Mouse (Mus musculus): ENCODE measurements at regions not wholly inside any gene's neighbourhood (a gene's known extent, or its start where the extent isn't known, plus 50 kb on each side); places are given as distances from the start of the nearest gene placed in this dataset.

GRCm38 (mm10) chr14:24999008-24999572 is 459.9 kb upstream of the Zmiz1 start:
- WGBS: 54% methylated on average over 3 of the region's 3 CpGs

GRCm38 (mm10) chr14:25005241-25005946 is 453.6 kb upstream of the Zmiz1 start:
- no peaks in the 10 kb centered on the region for H3K36me3 ChIP-seq (ENCODE audit: insufficient read depth, low read length)
- H3K9me3 ChIP-seq (ENCODE audit: low read length): no peaks in the 10 kb centered on the region
- no peak overlapping the region for H3K27ac ChIP-seq (ENCODE audit: low read length)
- H3K4me2 ChIP-seq (replicated peaks; ENCODE audit: low read depth, low read length): no peak overlapping the region
- no peaks in the 10 kb centered on the region for H3K27me3 ChIP-seq (ENCODE audit: insufficient read depth, low read length)
- H3K4me1 ChIP-seq (ENCODE audit: insufficient read depth, low read length): no peaks in the 10 kb centered on the region
- 56% methylated on average over 11 of the region's 11 CpGs for WGBS
- ATAC-seq (ENCODE audit: low FRiP score, low TSS enrichment): no peak
- H3K4me3 ChIP-seq (ENCODE audit: low read length): no peak overlapping the region
- no peak overlapping the region for H3K9ac ChIP-seq (replicated peaks; ENCODE audit: low read length)

More at GRCm38 (mm10) chr14:24999008-24999572, 459.9 kb upstream of the Zmiz1 start:
- Histone ChIP-seq H3K36me3 (ENCODE audit: insufficient read depth, low read length) (no peaks in the 10 kb centered on the region), H3K4me1 (ENCODE audit: insufficient read depth, low read length) (peaks cover 40% of the 10 kb centered on the region), H3K27me3 (ENCODE audit: insufficient read depth, low read length) (no peaks in the 10 kb centered on the region), H3K9me3 (ENCODE audit: low read length) (no peaks in the 10 kb centered on the region), H3K4me3 (ENCODE audit: low read length) (no peak overlapping the region), H3K27ac (ENCODE audit: low read length) (no peak overlapping the region), H3K9ac (replicated peaks; ENCODE audit: low read length) (no peak overlapping the region), H3K4me2 (replicated peaks; ENCODE audit: low read depth, low read length) (no peak overlapping the region)
- ATAC-seq (ENCODE audit: low FRiP score, low TSS enrichment): no peak

DNA sequence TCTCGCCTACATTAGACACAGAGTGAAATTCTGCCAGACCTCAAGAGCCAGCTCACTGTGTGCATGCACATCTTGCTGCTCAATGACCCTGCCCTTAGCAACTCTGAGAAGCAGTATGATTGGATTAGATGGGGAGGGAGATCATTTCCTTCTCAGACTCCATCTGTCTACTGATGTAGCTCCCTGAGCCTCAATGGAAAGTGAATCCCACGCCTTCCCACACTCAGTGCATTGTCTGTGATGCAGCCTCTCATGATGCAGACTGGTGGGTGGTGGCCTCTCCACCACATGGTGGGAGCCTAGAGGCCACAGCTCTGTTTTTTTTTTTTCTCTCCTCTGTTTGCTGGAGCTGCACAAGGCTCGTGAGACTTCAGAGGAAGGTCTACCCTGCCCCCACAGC is 447.1 kb upstream of the Zmiz1 start:
- no peaks in the 10 kb centered on the region for H3K27me3 ChIP-seq (ENCODE audit: insufficient read depth, low read length)
- WGBS: 54% methylated on average over 3 of the region's 3 CpGs
- ATAC-seq (ENCODE audit: low FRiP score, low TSS enrichment): no peak
- no peak overlapping the region for H3K4me3 ChIP-seq (ENCODE audit: low read length)
- no peak overlapping the region for H3K4me2 ChIP-seq (replicated peaks; ENCODE audit: low read depth, low read length)
- no peaks in the 10 kb centered on the region for H3K36me3 ChIP-seq (ENCODE audit: insufficient read depth, low read length)
- no peak overlapping the region for H3K27ac ChIP-seq (ENCODE audit: low read length)
- H3K4me1 ChIP-seq (ENCODE audit: insufficient read depth, low read length): peaks cover 23% of the 10 kb centered on the region
- no peaks in the 10 kb centered on the region for H3K9me3 ChIP-seq (ENCODE audit: low read length)
- H3K9ac ChIP-seq (replicated peaks; ENCODE audit: low read length): no peak overlapping the region

GRCm38 (mm10) chr14:25015288-25016238 is 443.4 kb upstream of the Zmiz1 start:
- no peak overlapping the region; the same call in 1 of the 2 replicates for H3K4me3 ChIP-seq (ENCODE audit: low read length)
- peaks cover 23% of the 10 kb centered on the region for H3K4me1 ChIP-seq (ENCODE audit: insufficient read depth, low read length)
- peak overlapping the region; percentile 83 for H3K27ac ChIP-seq (ENCODE audit: low read length)
- peak overlapping the region; percentile 39 for H3K9ac ChIP-seq (replicated peaks; ENCODE audit: low read length)
- WGBS: 3% methylated on average over 8 of the region's 8 CpGs
- peak; percentile 82 for ATAC-seq (ENCODE audit: low FRiP score, low TSS enrichment)
- no peaks in the 10 kb centered on the region for H3K9me3 ChIP-seq (ENCODE audit: low read length)
- no peaks in the 10 kb centered on the region for H3K27me3 ChIP-seq (ENCODE audit: insufficient read depth, low read length)
- H3K4me2 ChIP-seq (replicated peaks; ENCODE audit: low read depth, low read length): peak overlapping the region; percentile 35
- H3K36me3 ChIP-seq (ENCODE audit: insufficient read depth, low read length): no peaks in the 10 kb centered on the region

DNA sequence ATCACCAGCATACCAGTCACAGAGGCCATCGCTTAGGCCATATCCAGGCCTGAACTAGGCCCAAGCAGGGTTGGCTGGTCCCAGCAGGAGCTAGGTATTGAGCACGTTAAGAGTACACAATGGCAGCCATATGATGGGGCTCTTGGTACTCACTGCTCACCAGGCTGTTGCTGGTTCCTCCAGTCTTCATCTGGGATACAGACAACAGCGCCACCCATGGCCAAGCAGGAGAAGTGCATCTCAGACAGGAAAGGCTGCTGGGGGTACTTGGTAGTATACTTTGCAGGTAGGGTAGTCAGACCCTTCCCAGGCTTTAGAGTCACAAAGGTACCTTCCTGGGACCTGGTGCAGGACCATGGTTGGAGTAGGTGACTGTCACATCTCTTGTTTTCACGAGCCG is 441.1 kb upstream of the Zmiz1 start:
- no peak overlapping the region for H3K4me2 ChIP-seq (replicated peaks; ENCODE audit: low read depth, low read length)
- H3K4me3 ChIP-seq (ENCODE audit: low read length): no peak overlapping the region
- no peaks in the 10 kb centered on the region for H3K36me3 ChIP-seq (ENCODE audit: insufficient read depth, low read length)
- H3K27me3 ChIP-seq (ENCODE audit: insufficient read depth, low read length): no peaks in the 10 kb centered on the region
- peaks cover 23% of the 10 kb centered on the region for H3K4me1 ChIP-seq (ENCODE audit: insufficient read depth, low read length)
- no peak for ATAC-seq (ENCODE audit: low FRiP score, low TSS enrichment)
- H3K9ac ChIP-seq (replicated peaks; ENCODE audit: low read length): no peak overlapping the region
- no peak overlapping the region for H3K27ac ChIP-seq (ENCODE audit: low read length)
- 81% methylated on average over 5 of the region's 5 CpGs for WGBS
- H3K9me3 ChIP-seq (ENCODE audit: low read length): no peaks in the 10 kb centered on the region

DNA sequence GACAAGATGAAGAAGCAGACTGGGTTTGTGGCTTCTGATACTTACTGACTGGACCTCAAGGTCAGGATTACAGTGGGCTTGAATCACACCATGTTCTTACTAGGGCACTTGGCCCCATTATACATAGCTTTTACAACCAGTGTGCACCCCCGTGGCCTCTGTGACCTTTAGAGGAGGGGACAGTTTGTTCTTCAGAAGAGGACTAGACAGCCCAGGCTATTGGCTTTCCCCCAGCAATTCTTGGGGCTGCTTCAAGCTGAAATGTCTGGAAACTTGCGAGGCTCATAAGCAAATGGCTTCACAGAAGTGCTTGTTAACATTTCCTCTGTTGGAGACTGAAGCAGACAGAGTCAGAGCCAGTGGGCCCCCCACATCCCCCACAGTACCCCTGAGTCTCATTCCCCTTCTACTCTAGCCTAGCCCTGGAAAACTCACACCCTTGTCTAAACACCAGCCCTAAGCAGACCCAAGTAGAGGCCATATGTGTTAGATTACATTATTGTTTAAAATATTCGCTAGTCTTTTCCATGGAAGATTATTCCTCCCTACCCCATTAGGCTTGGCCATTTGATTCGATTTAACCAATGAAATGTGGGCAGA is 439.6 kb upstream of the Zmiz1 start:
- Histone ChIP-seq H3K4me1 (ENCODE audit: insufficient read depth, low read length) (peaks cover 23% of the 10 kb centered on the region), H3K9ac (replicated peaks; ENCODE audit: low read length) (no peak overlapping the region), H3K36me3 (ENCODE audit: insufficient read depth, low read length) (no peaks in the 10 kb centered on the region), H3K4me2 (replicated peaks; ENCODE audit: low read depth, low read length) (no peak overlapping the region), H3K4me3 (ENCODE audit: low read length) (no peak overlapping the region), H3K9me3 (ENCODE audit: low read length) (no peaks in the 10 kb centered on the region), H3K27me3 (ENCODE audit: insufficient read depth, low read length) (no peaks in the 10 kb centered on the region), H3K27ac (ENCODE audit: low read length) (no peak overlapping the region)
- ATAC-seq (ENCODE audit: low FRiP score, low TSS enrichment): no peak
- WGBS: 70% methylated on average over 4 of the region's 4 CpGs

DNA sequence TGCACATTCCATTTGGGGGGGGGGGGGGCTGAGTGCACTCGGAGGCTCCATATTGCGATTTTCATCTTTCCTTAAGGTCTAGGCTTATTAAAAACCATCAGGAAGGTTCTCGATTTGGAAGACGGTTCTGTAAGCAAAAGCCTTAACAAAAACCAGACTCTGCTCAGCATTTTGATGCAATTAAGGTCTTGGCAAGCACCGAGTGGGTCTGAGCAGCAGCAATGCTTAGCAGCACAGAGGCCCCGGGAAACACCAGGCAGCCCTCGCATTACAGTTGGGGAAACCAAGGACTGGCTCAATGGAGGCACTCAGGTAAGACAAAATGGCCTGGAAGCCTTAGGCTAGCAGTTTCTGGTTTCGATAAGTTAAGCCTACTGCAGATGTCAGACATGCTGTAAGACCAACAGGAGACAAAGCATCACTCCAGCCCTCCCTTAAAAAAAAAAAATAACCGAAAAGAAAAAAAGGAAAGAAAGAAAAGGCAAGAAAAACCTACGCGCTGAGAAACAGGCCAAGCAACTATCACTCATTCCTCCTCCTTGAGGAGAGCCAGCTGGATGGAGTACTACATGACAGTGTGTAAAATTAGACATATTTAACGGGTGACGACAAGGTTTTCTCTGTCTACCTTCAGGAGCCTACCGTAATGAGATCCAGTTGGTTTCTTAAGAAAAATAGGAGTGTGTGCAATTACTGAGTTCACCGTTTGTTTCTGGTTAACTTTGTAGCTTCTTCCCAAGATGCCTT is 436.3 kb upstream of the Zmiz1 start:
- H3K9me3 ChIP-seq (ENCODE audit: low read length): no peaks in the 10 kb centered on the region
- no peak overlapping the region for H3K4me2 ChIP-seq (replicated peaks; ENCODE audit: low read depth, low read length)
- no peak overlapping the region for H3K4me3 ChIP-seq (ENCODE audit: low read length)
- ATAC-seq (ENCODE audit: low FRiP score, low TSS enrichment): no peak
- no peaks in the 10 kb centered on the region for H3K36me3 ChIP-seq (ENCODE audit: insufficient read depth, low read length)
- H3K27ac ChIP-seq (ENCODE audit: low read length): no peak overlapping the region
- H3K27me3 ChIP-seq (ENCODE audit: insufficient read depth, low read length): no peaks in the 10 kb centered on the region
- no peak overlapping the region for H3K9ac ChIP-seq (replicated peaks; ENCODE audit: low read length)
- WGBS: 60% methylated on average over 15 of the region's 15 CpGs
- H3K4me1 ChIP-seq (ENCODE audit: insufficient read depth, low read length): no peaks in the 10 kb centered on the region

- no peak overlapping the region for H3K9ac ChIP-seq (replicated peaks; ENCODE audit: low read length)
- no peaks in the 10 kb centered on the region for H3K27me3 ChIP-seq (ENCODE audit: insufficient read depth, low read length)
- H3K4me2 ChIP-seq (replicated peaks; ENCODE audit: low read depth, low read length): no peak overlapping the region
- H3K36me3 ChIP-seq (ENCODE audit: insufficient read depth, low read length): no peaks in the 10 kb centered on the region
- no peak for ATAC-seq (ENCODE audit: low FRiP score, low TSS enrichment)
- 36% methylated on average over 6 of the region's 6 CpGs for WGBS
- H3K4me3 ChIP-seq (ENCODE audit: low read length): no peak overlapping the region
- H3K9me3 ChIP-seq (ENCODE audit: low read length): no peaks in the 10 kb centered on the region
- H3K27ac ChIP-seq (ENCODE audit: low read length): no peak overlapping the region
- H3K4me1 ChIP-seq (ENCODE audit: insufficient read depth, low read length): no peaks in the 10 kb centered on the region
Measured at GRCm38 (mm10) chr14:25023270-25023800, 435.6 kb upstream of the Zmiz1 start.

GRCm38 (mm10) chr14:25025074-25025473 is 433.9 kb upstream of the Zmiz1 start:
- Histone ChIP-seq H3K36me3 (ENCODE audit: insufficient read depth, low read length) (no peaks in the 10 kb centered on the region), H3K4me3 (ENCODE audit: low read length) (no peak overlapping the region), H3K9ac (replicated peaks; ENCODE audit: low read length) (no peak overlapping the region), H3K27me3 (ENCODE audit: insufficient read depth, low read length) (no peaks in the 10 kb centered on the region), H3K4me1 (ENCODE audit: insufficient read depth, low read length) (no peaks in the 10 kb centered on the region), H3K27ac (ENCODE audit: low read length) (no peak overlapping the region), H3K9me3 (ENCODE audit: low read length) (no peaks in the 10 kb centered on the region), H3K4me2 (replicated peaks; ENCODE audit: low read depth, low read length) (no peak overlapping the region)
- 90% methylated on average over 6 of the region's 6 CpGs for WGBS
- no peak for ATAC-seq (ENCODE audit: low FRiP score, low TSS enrichment)

Data from kidney, embryonic 16.5 days (tissue).